Comparison of ENCODE assay signal across 29 mouse cellular contexts in the genomic region with DNA sequence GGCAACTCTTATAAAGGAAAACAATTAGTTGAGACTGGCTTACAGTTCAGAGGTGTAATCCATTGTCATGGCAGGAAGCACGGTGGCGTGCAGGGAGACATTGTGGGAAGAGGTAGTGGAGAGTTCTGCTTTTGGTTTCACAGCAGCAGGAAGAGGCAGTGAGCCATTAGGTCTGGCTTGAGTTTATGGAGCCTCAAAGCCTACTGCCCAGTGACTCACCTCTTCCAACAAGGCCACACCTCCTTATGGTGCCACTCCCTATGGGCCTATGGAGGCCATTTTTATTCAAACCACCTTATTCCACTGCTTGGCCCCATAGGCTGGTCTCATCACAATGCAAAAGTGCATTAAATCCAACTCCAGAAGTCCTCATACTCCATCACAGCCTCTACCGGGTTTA. TPM values are rescaled to one million over a fixed set of nuclear protein-coding genes. Genes with fewer than 3 reads are reported as not detected.
DNase-seq lines count a peak whose midpoint lies in the region; ATAC-seq lines count a peak whose summit lies in the region.
"Had no signal": no experiment of that assay in that cellular context is flagged by ENCODE, and none has a peak within 500 bp of the region (broad histone marks: within the 10 kb centered on the region; RNA-seq: fewer than 3 reads in every experiment).

No protein-coding gene starts in this region.

- peak; percentile 9 for DNase-seq in heart, adult 11 months
- no peak for DNase-seq in heart, adult 18-20 months
- DNase-seq in 3T3-L1 (ENCODE audit: low read depth, low spot score) (peak; percentile 32), ES-CJ7 (ENCODE audit: low read depth, low spot score) (peak; percentile 62)
- DNase-seq in left cerebral cortex, adult 11 months (ENCODE audit: low spot score), result no peak
- DNase-seq in c-Kit-positive CD71-positive TER-119-positive erythroid progenitor cells, embryonic 14.5 days (ENCODE audit: low spot score), result no peak
- DNase-seq: adrenal gland, adult 2 months; adrenal gland, postnatal 36 days; cerebellum, adult 8-10 months; cerebellum, postnatal 25 days; gastrocnemius, postnatal 14 days; heart, postnatal 36 days; kidney, adult 11 months; kidney, postnatal 14 days; layer of hippocampus, adult 9-11 months; liver, embryonic 13.5 days; lung, adult 2 months; lung, postnatal 14 days; right cerebral cortex, adult 18-20 months; right cerebral cortex, postnatal 4 days; thymus, adult 2 months; thymus, postnatal 36 days had no signal

- ATAC-seq in granulocyte monocyte progenitor cell, adult 5-6 weeks (replicated peaks; ENCODE audit: poor library complexity, severe bottlenecking), result peak; percentile 87
- ATAC-seq in erythroid progenitor cell, adult 5-6 weeks (replicated peaks; ENCODE audit: low FRiP score, poor library complexity, severe bottlenecking), result no peak
- ATAC-seq: activated CD4-positive, CD25-positive, alpha-beta regulatory T cell, adult 4 months; forebrain, embryonic 14.5 days had no signal

RNA-seq across cellular contexts. Expression of gene Dock6, which starts 7.2 kb away (rescaled TPM):
- total RNA-seq in heart, adult 18-20 months (2021), result 10 to 100 TPM; 24.3 to 24.6 TPM
- total RNA-seq in granulocyte monocyte progenitor cell, adult 5-6 weeks (2014; fragmentation: Nextera tagmentation), result 4.2 TPM in 2 replicates
- 0.52 and 5.6 TPM in 2 replicates for total RNA-seq in granulocyte monocyte progenitor cell, adult 5-6 weeks (2017)
- total RNA-seq in erythroid progenitor cell, adult 5-6 weeks (2015; ENCODE audit: low replicate concordance), result 2.9 TPM in 1 of 2 replicates, not detected in the other
- total RNA-seq in erythroid progenitor cell, adult 5-6 weeks (2017; ENCODE audit: low replicate concordance), result 0.26 TPM in 1 of 2 replicates, not detected in the other

RNA-seq across cellular contexts. Expression of gene Angptl8, which starts 24.3 kb away (rescaled TPM):
- total RNA-seq in heart, adult 18-20 months (2021), result under 1 TPM in 1 of 2 experiments, not detected in 1; 0.69 TPM
- 1.5 and 3.0 TPM in 2 replicates for total RNA-seq in granulocyte monocyte progenitor cell, adult 5-6 weeks (2014; fragmentation: Nextera tagmentation)
- total RNA-seq in granulocyte monocyte progenitor cell, adult 5-6 weeks (2017), result 1.4 TPM in 1 of 2 replicates, not detected in the other
- not detected in 2 replicates for total RNA-seq in erythroid progenitor cell, adult 5-6 weeks (2015; ENCODE audit: low replicate concordance)
- total RNA-seq in erythroid progenitor cell, adult 5-6 weeks (2017; ENCODE audit: low replicate concordance), result not detected in 2 replicates
- total RNA-seq: gastrocnemius, postnatal 14 days; heart, postnatal 36 days; left cerebral cortex, adult 8-10 months; left cerebral cortex, postnatal 36 days; midbrain, postnatal 0 days had no signal

RNA-seq across cellular contexts. Expression of gene Rab3d, which starts 58.4 kb away (rescaled TPM):
- total RNA-seq in heart, adult 18-20 months (2021), result 10 to 100 TPM; 16.2 to 18.2 TPM
- 22.5 and 33.1 TPM in 2 replicates for total RNA-seq in granulocyte monocyte progenitor cell, adult 5-6 weeks (2014; fragmentation: Nextera tagmentation)
- total RNA-seq in granulocyte monocyte progenitor cell, adult 5-6 weeks (2017), result 44.0 and 51.7 TPM in 2 replicates
- 3.8 and 7.2 TPM in 2 replicates for total RNA-seq in erythroid progenitor cell, adult 5-6 weeks (2015; ENCODE audit: low replicate concordance)
- 5.0 and 11.6 TPM in 2 replicates for total RNA-seq in erythroid progenitor cell, adult 5-6 weeks (2017; ENCODE audit: low replicate concordance)

Comparison
In these comparisons a context has a peak if more than half of its experiments do, and no peak if none do; other contexts are left out.
1. DNase-seq: peak in heart, adult 11 months (single experiment), 3T3-L1 (single experiment) and ES-CJ7 (single experiment); none in heart, adult 18-20 months (0 of 2), left cerebral cortex, adult 11 months (single experiment) and c-Kit-positive CD71-positive TER-119-positive erythroid progenitor cells, embryonic 14.5 days (single experiment).